Mouse (Mus musculus) bone marrow, adult 2 months (tissue): ENCODE measurements at regions not wholly inside any gene's neighbourhood (a gene's known extent, or its start where the extent isn't known, plus 50 kb on each side); places are given as distances from the start of the nearest gene placed in this dataset.

Experiments used
- H3K27ac ChIP-seq: fragments of 200-500 bp; 2 replicates; pipeline ENCODE4 v1.5.1; 2012; ENCODE audit warnings: low read depth, mild to moderate bottlenecking, control low read depth, inconsistent platforms, low read length; ENCODE audit not compliant: control insufficient read depth, poor library complexity, insufficient read depth
- H3K4me1 ChIP-seq: fragments of 200-500 bp; 2 replicates; pipeline ENCODE4 v1.6.1; 2011; ENCODE audit warnings: low read length; ENCODE audit not compliant: control insufficient read depth, insufficient read depth
- H3K4me3 ChIP-seq: fragments of 200-500 bp; replicated peaks from 2 replicates; pipeline ENCODE3; 2011; ENCODE audit warnings: mild to moderate bottlenecking, low read depth, low read length, control low read depth; ENCODE audit not compliant: control insufficient read depth
- CTCF ChIP-seq: fragments of 200-500 bp; IDR thresholded peaks from 2 replicates; pipeline ENCODE4 v1.5.1; 2011; ENCODE audit warnings: low read length, control low read depth; ENCODE audit not compliant: control insufficient read depth, insufficient read depth
- POLR2A ChIP-seq: fragments of 200-500 bp; IDR thresholded peaks from 2 replicates; pipeline ENCODE4 v1.6.1; 2011; ENCODE audit warnings: low read depth, mild to moderate bottlenecking, control low read depth, low read length, borderline replicate concordance; ENCODE audit not compliant: control insufficient read depth
- WGBS: fragments of 180-500 bp; shearing (Covaris S2); methylation state at CpG from one replicate; pipeline ENCODE4 v1.1.7; 2018; 5-methylcytosine and 5-hydroxymethylcytosine counted together

DNA sequence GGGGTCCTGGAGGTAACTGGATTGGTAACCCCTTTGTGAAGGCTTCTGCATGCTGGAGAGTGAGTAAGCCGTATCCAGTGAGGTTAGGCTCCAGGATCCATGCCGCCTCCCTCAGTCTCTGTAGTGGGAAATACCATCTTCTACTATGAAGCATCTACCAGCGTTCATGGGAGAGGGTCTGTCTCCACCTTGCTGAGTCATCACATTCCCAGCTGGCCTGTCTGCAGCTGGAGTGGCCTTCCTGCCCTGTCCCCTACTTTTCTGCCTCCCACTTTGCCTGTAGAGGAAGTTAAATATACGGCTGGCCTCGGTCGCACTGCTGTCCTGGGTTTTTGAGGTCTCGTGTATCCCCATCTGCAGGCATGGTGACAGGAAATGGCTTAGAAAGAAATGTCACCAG is 78.0 kb upstream of the Sec14l1 start:
- TF ChIP-seq POLR2A (no peak), CTCF (no peak)
- Histone ChIP-seq H3K4me1 (no peaks in the 10 kb centered on the region), H3K27ac (no peak overlapping the region), H3K4me3 (no peak overlapping the region)
- WGBS: 28% methylated on average over 7 of the region's 7 CpGs

DNA sequence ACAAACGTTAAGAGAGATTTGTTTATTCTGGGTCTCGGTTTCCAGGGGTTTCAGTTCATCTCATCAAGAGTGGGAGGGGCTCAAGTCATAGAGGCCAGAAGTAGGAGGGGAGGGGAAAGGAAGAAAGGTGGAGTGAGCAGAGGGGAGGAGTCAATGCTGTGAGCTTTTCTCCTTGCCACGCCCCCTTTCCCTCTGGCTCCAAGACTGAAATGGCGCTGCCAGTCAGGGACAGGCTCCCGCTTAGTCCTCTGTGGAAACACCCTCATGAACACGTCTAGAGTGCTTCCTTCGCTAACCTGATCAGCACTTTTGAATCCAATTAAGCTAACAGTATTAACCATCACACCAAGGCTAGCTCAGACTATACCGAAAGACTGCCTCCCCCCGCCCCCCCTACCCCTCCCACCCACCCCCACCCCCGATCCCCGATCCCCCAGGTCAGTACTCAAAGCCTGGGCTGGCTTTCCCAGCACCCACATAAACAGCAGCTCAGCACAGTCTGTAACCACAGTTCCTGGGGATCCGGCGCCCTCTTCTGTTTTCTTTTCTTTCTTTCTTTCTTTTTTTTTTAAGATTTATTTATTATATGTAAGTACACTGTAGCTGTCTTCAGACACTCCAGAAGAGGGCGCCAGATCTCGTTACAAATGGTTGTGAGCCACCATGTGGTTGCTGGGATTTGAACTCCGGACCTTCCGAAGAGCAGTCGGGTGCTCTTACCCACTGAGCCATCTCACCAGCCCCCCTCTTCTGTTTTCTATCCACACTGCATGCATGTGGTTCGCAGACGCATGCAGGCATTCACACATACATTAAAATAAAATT is 76.5 kb upstream of the Sec14l1 start:
- Histone ChIP-seq H3K4me1 (no peaks in the 10 kb centered on the region), H3K4me3 (no peak overlapping the region), H3K27ac (no peak overlapping the region)
- WGBS: 60% methylated on average over 20 of the region's 20 CpGs
- no peak for TF ChIP-seq CTCF
- TF ChIP-seq POLR2A: no peak

GRCm38 (mm10) chr11:117040829-117041228 is 74.1 kb upstream of the Sec14l1 start:
- 43% methylated on average over 4 of the region's 4 CpGs for WGBS
- no peaks in the 10 kb centered on the region for H3K4me1 ChIP-seq
- H3K4me3 ChIP-seq: no peak overlapping the region
- no peak overlapping the region for H3K27ac ChIP-seq
- TF ChIP-seq CTCF (no peak), POLR2A (no peak)

DNA sequence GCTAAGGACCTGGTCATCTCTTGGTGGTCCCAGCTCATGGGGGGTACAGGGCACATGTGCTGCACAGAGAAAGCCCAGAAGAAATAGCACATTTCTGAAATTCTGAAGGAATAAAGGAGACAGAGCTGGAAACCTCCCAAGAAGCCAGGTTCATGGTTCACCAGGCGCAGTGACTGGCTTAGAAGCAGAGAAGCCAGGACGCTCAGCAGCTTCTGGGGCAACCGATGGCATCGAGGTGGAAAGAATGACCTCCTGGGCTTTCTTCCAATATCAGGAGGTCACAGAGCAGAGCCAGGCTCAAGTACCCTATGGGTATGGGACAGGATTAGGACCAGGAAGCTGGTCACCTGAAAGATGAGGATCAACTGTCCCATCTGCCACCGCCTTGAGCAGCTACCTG is 72.6 kb upstream of the Sec14l1 start:
- Histone ChIP-seq H3K27ac (no peak overlapping the region), H3K4me3 (no peak overlapping the region), H3K4me1 (no peaks in the 10 kb centered on the region)
- TF ChIP-seq POLR2A: no peak
- TF ChIP-seq CTCF: no peak
- 70% methylated on average over 5 of the region's 5 CpGs for WGBS

DNA sequence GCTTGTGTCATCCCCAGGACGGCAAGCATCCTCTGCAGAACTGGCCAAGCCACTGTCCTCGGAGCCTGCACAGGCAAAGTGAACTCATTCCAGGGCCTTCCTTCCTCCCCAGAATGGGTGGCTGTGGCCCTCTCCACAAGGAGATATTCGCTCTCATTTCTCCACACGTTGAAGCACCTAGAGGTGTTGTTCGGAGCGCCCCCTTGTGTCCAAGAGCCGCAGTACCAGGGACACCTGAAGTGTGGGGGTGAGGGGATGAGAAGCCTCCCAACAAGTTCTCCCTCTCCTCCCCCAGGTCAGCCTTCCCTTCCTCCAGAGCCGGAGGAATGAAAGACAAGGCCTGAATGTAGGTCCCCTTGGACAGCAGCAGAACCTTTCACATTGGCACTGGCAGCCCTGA is 71.4 kb upstream of the Sec14l1 start:
- Histone ChIP-seq H3K4me1 (no peaks in the 10 kb centered on the region), H3K27ac (no peak overlapping the region), H3K4me3 (no peak overlapping the region)
- no peak for TF ChIP-seq POLR2A
- TF ChIP-seq CTCF: peak; percentile 78
- 6% methylated on average over 8 of the region's 8 CpGs for WGBS

- TF ChIP-seq CTCF (no peak), POLR2A (no peak)
- H3K4me1 ChIP-seq: no peaks in the 10 kb centered on the region
- 69% methylated on average over 1 of the region's 1 CpGs for WGBS
- H3K27ac ChIP-seq: no peak overlapping the region
- no peak overlapping the region for H3K4me3 ChIP-seq
Observed at GRCm38 (mm10) chr11:117044731-117045130, 70.2 kb upstream of the Sec14l1 start.

DNA sequence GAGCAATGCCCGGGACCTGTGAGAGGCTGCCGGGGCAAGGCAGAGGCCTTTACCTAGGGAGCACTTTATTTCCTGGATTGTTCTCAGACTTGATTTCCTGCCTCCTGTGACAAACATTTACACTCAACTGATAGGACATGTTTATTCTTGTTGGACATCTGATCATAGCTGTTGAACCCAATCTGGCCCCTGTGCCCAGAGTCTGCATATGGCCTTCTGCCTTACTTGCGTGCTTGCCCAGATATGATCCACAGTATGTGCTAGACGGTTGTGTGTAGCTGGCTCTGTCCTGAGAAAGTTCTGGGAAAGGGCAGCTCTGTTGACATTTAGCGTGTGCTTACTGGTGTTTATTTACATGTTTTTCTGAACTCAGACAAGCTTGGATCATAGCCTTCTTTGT is 68.3 kb upstream of the Sec14l1 start:
- Histone ChIP-seq H3K4me3 (no peak overlapping the region), H3K27ac (no peak overlapping the region), H3K4me1 (no peaks in the 10 kb centered on the region)
- WGBS: 92% methylated on average over 5 of the region's 5 CpGs
- TF ChIP-seq CTCF (no peak), POLR2A (no peak)

GRCm38 (mm10) chr11:117047172-117047950 is 67.6 kb upstream of the Sec14l1 start:
- 44% methylated on average over 22 of the region's 22 CpGs for WGBS
- no peak for TF ChIP-seq POLR2A

More at GRCm38 (mm10) chr11:117047172-117047950, 67.6 kb upstream of the Sec14l1 start:
- Histone ChIP-seq H3K4me3 (no peak overlapping the region), H3K4me1 (no peaks in the 10 kb centered on the region), H3K27ac (no peak overlapping the region)
